Mouse (Mus musculus) embryo, embryonic 11.5 days (tissue): ENCODE measurements around the gene Smim12.
A peak's percentile ranks its signal among the peaks of the same experiment; 100 is the strongest.

ENCODE experiments used
- DNase-seq: peaks from one replicate; pipeline ENCODE4 v3.0.0-alpha.2; 2012; ENCODE audit warnings: low read depth, low spot score

Smim12 gene

DNA sequence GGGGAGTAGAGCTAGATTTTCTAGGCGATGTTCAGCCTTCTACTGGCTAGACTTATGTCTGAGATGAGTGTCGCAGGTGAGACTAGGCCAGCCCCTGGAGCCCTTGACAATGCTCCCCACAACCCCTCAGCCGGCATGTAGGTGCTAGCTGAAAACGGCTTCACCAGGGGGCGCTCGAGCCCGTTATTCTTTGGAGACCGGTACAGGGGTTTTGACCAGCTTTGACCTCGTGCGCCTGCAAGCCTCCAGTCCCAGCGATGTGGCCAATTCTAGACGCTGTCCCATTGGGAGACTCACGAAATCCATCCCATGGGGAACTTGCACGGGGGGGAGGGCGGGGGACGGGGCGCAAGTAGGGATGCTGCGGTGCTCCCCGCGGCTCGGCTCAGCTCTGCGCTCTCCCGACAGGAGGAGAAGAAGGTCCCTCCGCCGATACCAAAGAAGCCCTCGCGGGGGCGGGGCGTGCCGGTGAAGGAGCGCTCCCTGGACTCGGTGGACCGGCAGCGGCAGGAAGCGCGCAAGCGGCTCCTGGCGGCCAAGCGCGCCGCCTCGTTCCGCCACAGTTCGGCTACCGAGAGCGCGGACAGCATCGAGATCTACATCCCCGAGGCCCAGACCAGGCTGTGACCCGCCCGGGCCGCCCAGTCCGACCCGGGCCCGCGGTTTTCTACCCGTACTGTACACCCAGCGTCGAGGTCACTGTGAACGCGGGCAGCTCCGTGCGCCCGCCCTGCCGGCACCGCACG is 7.7 kb upstream of the Smim12 start:
- DNase-seq, result peak; percentile 81

DNA sequence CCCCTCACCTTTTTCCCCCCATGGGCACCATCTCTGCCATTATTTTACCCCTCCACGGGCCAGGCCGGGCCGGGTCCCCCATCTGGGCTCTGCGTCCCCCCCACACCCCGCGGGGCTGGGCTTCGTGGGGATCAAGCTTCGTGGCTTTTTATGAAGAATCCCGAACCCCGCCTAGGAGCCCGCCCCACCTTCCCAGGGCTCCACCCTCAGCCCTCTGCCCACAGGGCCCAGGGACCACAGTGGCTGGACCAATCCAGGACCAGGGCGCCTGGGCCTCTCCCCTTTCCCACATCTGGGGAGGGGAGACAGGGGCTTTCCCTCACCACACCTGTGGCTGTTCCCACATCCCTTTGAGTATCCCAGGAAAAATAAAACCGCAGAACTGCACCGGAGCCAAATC is 7.0 kb upstream of the Smim12 start:
- no peak for DNase-seq

DNA sequence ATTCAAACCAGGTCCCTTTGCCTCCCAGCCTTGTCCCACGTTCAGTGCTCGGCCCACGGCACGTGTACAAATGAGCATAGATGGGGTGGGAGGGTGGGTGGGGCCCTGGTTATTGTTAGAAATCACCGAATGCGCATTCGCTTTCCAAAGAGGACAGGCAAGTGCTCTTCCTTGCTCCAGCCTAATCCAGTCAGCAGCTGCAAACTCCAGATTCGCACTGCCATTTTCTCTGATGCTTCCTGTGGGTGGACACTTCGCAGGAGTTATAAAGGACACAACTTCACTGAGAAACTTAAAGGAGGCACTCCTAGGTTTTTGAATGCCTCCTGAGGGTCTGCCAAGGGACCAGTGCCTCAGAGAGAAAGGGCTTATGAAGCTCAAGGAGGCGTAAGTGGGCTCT is 6.3 kb upstream of the Smim12 start:
- DNase-seq, result no peak

DNA sequence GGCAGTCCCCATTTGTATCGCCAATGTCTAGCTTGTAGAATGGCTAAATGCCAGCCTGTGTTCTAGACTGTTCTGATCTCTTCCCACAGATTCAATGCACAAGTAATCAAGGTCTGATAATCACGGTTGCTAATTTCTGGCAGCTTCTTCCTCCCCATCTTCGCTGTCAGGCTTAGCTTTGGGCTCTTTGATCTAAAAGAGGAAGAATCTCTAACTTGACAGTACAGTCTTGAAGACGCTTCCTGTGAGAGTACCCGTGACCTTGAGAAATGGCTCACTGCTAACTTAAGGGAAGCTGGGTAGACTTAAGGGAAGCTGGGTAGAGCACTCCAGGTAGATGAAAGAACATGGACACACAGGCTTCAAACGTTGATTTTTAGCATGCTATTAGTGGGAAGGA is 888 bp upstream of the Smim12 start:
- DNase-seq, result no peak

DNA sequence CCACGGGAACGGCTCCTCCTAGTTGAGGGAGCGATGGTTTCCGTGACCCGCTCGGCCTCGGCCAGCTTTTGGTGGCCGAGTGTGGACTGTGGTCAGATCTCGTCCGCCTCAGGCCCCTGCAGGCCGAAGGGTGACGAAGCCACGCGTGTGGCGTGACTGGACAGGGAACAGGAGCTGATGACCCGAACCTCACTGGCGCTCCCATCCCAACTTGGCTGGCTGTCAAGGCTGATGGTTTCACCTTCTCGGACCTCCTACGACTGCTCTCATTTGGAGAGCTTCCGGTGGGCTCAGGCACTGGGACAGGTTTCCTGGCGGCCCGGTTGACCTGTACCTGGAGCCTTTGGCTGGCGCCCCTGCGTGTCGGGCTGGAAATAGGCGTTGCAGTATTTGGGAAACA is 369 bp downstream of the Smim12 start:
- DNase-seq, result peak; percentile 30

DNA sequence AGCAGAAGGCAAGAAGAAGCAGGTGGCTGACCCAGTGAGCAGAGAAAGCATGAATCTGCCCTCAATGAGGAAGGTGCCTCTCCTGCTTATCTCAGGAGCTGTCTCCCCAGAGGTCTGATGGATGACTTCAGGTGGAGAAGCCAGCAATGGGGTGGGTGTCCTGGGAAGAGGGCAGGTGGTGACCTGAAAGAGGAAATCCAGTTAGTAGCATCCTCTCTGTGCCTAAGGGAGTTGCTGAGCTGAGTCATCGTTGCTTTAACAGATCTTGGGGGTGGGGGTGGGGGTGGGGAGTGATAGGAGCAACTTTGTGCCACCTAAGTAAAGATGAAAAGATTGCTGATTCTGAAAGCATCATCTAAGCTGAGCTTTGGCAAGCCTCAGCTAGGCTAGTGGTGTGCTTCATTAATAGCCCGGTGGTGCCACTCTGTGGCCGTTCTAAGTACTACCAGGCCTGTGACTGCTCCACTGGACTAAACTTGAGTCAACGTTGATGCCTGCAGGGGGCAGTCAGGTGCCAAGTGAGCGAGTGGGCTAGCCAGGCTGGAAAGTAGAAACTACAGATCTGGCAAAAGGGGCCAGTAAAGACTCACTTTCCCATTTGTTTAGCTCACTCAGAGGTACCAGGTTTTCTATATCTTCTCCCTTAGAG is 6.2 kb downstream of the Smim12 start:
- peak; percentile 85 for DNase-seq

DNA sequence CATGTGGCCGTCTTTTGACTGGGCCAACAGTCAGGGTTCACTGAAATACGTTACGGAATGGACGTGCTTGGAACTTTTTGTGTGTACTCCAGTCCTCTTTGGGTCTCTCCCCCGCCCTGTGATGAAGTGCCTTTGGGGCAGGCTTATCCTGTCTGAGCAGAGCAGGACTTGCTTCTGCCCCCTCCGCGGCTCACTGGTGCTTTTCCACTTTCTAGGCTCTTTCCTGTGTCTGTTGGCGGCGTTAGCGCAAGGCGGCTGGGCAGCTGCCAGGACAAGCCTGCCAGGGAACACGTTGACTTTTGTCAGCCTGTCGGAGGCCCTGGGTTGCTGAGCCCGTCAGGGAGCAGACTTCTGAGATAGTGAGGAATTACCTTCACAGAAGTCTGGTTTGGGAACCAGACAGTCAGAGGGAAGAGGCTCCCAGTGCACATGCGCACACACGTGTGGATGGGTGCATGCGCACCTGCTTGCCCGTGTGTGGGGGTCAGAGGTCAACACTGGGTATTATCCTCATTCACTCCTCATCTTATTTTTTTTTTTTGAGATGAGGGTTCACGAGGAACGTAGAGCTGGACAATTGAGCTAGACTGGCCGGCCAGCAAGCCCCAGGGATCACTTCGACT is 8.5 kb downstream of the Smim12 start:
- DNase-seq, result no peak

DNA sequence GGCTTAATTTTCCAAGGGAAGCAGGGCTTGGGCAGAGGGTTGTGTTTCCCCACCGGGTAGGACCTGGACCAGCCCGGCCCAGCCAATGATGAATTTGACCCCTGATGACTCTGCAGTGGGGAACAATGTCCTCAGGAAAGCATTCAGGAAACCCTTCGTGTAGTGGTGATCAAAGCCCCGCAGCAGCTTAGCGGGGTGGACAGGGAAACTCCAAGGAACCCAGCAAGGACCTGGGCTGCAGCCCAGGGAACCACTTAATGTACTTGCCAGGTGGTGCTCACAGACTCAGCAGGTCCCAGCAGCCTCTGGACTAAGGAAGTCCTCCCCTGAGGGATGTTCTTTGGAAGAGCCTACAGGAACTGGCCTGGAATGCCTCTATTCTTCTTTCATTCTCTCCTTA is 13.2 kb downstream of the Smim12 start:
- no peak for DNase-seq

DNA sequence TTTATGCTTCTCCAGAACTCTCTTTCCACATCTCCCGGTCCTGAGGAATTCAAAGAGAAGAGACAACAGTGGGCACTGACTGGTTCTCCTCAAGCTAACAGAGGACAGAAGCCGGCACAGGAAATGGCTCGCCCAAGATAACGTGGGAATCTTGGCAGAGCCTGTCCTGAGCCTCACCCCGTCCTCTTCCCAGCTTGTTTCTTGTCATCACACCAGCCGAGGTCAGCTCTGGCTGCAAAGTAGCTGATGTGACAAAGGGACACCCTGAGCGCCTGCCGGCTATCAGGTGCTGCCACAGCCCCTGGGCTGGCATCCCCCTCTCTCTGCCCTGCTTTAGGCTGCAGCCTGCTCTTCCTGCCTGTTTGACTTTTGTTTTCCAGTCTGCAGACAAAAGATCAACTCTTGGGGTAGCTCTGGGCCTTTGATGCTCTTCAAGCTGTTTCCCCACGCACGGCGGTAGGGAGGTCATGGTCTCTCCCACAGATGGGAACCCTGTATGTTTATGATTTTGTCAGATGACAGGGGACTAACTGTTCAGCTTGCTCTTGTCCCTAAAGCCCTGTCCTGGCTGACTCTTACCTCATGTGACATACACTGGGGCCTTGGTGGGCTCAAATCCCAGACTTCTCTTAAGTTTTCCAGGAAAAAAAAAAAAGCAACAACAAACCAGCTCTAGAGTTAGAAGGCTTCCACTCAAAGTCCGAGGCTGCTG is 14.8 kb downstream of the Smim12 start:
- no peak for DNase-seq

DNA sequence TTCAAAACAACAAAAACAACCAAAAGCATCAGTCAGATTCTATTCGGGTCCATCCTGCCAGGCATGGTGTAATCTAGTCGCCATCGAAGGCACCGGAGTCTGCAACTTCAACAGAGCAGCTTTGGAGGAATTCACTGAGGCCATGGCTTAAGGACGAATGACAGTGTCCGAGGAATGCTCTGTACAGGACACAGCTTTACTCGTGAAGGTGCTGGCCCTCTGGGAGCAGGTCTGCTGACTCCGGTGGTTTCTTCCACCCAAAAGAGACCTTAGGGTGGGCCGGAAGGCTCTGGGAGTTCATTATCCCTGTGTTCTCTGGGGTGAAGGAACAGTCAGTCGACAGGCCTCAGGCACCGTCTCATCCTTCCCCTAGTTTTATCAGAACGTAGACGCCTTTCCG is 18.0 kb downstream of the Smim12 start:
- DNase-seq, result no peak

DNA sequence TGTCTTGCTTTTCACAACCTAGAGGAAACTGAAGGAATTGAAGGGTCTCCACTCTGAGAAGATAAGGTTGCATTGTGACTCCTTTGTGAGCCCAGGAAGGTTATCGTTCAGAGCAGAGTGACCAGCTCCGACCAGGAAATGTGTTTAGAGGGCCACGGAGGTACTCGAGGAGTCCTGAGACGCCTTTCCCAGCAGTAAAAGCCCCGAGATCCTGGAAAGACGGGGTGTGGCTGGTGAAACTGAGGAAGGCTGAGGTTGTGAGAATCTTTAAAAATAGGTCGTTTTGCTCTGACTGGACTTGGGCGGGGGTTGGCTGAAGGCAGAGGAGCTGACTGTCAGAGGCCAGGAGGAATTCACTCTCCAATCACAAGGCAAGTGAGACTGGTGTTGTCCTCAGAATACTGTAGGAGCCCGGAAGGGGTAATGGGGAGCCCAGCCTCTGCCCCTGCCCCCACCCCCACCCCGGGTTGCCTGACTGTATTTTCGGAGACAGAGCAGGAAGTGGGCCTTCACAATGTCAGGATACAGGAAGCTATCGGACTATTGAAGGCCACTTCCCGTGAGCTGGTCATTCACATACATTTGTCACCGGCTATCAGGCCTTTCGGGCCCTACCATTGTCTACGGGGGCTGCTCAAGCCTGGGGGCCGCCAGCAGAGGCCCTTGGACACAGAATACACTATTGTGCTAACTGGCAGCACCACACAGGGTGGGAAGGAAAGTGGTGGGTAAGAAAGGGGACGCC is 20.0 kb downstream of the Smim12 start:
- no peak for DNase-seq

DNA sequence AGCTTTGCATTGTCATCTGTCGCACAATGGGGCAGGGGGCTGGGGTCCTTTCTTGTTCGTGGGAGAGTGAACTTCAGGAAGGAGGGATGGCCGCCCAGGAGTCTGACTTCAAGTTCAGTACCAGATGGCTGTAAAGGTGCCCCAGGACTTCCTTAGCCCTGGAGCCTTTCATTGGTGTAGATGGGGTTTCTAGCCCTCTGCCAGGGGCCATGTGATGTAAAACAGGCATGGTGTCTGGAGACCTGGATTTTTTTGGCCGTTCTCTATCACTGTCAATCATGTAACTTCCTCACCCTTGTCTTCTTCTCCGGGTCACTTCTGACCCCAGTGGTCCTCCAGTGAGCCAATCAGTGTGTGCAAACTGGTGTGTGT is 20.6 kb downstream of the Smim12 start:
- no peak for DNase-seq

DNA sequence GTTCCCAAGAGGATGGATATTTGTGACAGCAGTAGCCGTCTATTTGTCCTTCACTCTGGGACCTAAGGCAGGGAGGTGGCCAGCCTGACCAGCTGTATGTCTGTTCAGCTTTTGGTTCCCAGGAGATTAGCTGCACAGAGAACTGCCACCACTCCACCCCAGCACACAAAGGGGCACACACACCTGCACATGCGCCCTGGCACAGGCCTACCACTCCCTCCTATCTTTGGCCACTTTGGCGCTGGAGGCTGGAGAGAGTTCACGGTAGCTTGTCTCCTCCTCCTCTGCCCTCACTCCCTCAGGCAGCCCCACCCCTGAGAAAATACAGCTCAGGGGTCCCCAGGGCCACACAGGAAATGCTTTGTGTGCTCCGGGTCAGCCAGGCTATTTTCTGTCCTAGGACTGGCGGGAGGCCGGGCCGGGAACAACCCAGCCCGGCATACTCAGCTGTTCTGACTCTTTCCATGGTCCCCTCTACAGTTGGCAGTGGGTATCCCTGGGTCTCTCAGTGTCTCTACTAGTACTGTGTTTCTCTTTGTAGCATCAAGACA is 34.9 kb downstream of the Smim12 start:
- no peak for DNase-seq

DNA sequence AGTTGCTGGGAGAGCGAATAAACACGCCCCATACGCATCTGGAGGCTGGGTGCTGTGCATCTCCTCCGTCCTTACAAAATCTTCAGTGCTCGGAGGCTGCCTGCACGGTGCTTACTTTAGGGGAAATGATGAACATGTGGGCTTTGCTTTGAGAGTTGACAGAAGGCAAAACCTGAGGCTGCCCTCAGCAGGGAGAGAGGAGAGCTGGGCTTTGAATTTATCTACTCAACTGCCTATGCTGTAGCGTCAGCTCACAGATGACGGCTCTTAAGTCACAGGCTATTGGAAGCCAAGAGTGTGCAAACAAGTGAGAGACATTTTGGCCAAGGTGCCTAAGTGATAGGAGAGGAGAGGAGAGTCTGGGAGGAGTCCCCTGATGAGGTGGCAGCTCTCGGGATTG is 35.7 kb downstream of the Smim12 start:
- no peak for DNase-seq

DNA sequence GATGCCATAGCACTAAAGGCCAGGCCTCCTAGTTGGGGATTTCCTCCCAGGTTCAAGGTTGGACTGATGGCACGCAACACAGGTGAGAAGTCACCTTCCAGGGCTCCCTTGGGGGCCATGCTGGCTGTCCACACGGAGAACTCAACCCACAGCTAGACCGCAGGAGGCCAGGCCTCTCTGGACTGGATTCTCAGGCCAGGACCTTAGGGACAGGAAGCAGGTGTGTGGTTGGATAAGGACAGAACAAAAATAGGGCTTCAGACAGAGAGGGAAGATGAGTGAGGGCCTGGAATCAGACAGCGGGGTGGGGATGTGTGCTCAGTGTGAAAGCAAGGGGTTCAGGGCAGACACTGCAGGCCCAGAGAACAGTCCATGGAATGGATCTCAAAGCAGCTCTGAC is 43.3 kb downstream of the Smim12 start:
- DNase-seq, result no peak

DNA sequence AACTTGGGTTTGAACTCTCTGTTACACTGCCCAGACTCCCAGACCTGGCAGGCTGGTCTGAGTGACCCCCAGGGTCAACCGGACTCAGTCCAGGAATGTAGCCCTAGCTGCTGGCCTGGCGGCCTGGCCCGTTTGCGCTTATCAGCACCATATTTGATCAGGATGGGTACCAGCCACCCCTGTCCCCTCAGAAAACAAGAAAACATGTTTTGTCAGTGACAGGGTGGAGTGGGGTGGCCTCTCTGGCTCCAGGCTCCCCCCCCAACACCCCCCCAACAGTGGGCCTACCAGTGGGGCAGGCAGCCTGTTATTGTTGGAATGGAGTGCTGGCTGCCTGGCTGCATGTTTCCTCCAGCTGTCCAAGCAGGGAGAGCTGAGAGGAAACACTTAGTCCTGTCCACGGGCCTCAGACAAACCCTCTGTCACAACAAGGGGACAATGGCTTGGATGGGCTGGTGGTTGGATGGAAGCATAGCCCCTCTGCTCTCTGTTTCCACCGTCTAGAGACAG is 45.5 kb downstream of the Smim12 start:
- DNase-seq, result no peak

DNA sequence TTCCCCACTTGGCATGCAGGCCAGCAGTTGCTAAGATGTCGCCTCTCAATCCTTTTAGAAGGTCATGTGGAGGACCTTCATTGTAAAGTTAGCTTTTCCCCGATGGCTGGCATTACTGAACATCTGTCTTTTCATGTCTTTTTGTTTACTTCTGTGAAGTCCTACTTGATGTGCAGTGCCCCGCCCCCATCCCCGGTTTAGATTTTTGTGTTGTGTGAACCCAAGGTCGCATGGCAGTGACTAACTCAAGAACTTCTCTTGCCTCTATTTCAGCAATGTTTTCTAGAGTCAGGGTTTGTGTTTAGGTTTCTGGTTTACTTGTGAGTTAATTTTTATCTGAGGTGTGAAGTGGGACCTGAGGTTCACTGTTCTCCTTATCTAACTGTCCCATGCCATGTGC is 49.0 kb downstream of the Smim12 start:
- no peak for DNase-seq
